Mouse (Mus musculus): Measurements from ENCODE around the gene Amd1. TPM values are rescaled to one million over a fixed set of nuclear protein-coding genes. Genes with fewer than 3 reads are reported as not detected.
A peak's percentile ranks its signal among the peaks of the same experiment; 100 is the strongest.

Gene Amd1
- total and polyA plus RNA-seq, 2 experiments from 2014 or later = 35.0 to 73.9 TPM

- 3% methylated on average over 36 of the region's 36 CpGs for WGBS
- Histone ChIP-seq H3K27ac (ENCODE audit: low read depth, low read length) (peak overlapping the region; percentile 93), H3K4me3 (ENCODE audit: low read depth, low read length) (peak overlapping the region; percentile 96), H3K9me3 (ENCODE audit: low read length) (no peaks in the 10 kb centered on the region), H3K9ac (peak overlapping the region; percentile 83), H3K27me3 (ENCODE audit: insufficient read depth, low read length) (no peaks in the 10 kb centered on the region), H3K4me2 (ENCODE audit: low read depth) (peak overlapping the region; percentile 50), H3K36me3 (ENCODE audit: insufficient read depth) (no peaks in the 10 kb centered on the region), H3K4me1 (ENCODE audit: insufficient read depth) (peaks cover 19% of the 10 kb centered on the region; the same call in 1 of the 2 replicates)
- TF ChIP-seq CTCF (IDR thresholded peaks at IDR 0.05; ENCODE audit: low read depth) = no peak
- DNase-seq = peak; percentile 93
- ATAC-seq = peak; percentile 84
Measured at GRCm38 (mm10) chr10:40300648-40301171, 1.3 kb downstream of the Amd1 start.

DNA sequence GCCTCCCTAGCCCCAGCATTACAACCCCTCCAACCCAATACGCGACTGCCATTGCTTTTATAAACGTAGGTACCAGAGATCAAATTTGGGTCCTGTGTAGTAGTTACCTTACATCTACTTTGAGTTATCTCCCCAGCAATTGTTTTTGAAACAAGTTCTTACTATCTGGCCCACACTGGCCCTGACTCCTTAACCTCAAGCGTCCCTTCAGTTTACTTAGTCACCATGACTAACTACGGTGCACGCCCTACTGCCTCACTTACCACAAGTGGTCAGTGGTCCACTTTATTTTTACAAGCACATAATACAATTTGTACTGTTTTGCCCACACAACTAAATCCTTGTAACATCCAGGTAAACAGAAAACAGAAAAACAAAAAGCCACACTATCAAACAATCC lies 9.3 kb downstream of the Amd1 start:
- ATAC-seq = no peak
- no peaks in the 10 kb centered on the region for H3K27me3 ChIP-seq (ENCODE audit: insufficient read depth, low read length)
- H3K4me3 ChIP-seq (ENCODE audit: low read depth, low read length) = no peak overlapping the region
- H3K4me1 ChIP-seq (ENCODE audit: insufficient read depth) = no peaks in the 10 kb centered on the region; the same call in 1 of the 2 replicates
- TF ChIP-seq CTCF (IDR thresholded peaks at IDR 0.05; ENCODE audit: low read depth) = no peak
- 93% methylated on average over 6 of the region's 6 CpGs for WGBS
- DNase-seq = no peak
- no peaks in the 10 kb centered on the region for H3K9me3 ChIP-seq (ENCODE audit: low read length)
- H3K4me2 ChIP-seq (ENCODE audit: low read depth) = no peak overlapping the region
- H3K9ac ChIP-seq = no peak overlapping the region
- no peak overlapping the region for H3K27ac ChIP-seq (ENCODE audit: low read depth, low read length)
- H3K36me3 ChIP-seq (ENCODE audit: insufficient read depth) = 0 out of 2 replicates have a peak, but pooled peaks cover 11% of the 10 kb centered on the region

DNA sequence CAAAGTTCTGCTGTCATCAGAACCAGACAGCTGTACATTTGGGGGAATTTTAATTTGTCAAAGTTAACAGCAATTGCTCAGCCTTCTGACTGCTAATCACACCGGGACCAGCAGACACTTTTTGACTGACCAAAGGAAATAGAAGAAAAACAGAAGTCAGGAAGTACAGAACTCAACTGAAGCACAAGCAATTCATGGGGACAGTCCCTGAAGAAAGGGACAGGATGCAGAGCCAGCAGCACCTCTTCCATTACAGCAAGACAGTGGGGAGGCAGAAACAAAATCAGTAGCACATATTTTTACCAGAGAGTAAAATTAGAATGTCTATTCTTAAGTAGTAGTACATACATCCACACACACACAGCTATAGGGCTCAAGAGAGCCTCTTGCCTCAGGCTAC lies 15.2 kb downstream of the Amd1 start:
- no peak for TF ChIP-seq CTCF (IDR thresholded peaks at IDR 0.05; ENCODE audit: low read depth)
- Histone ChIP-seq H3K9me3 (ENCODE audit: low read length) (no peaks in the 10 kb centered on the region), H3K9ac (no peak overlapping the region), H3K36me3 (ENCODE audit: insufficient read depth) (peaks cover 10% of the 10 kb centered on the region; the same call in 1 of the 2 replicates), H3K4me3 (ENCODE audit: low read depth, low read length) (no peak overlapping the region), H3K4me1 (ENCODE audit: insufficient read depth) (no peaks in the 10 kb centered on the region), H3K27me3 (ENCODE audit: insufficient read depth, low read length) (no peaks in the 10 kb centered on the region), H3K27ac (ENCODE audit: low read depth, low read length) (no peak overlapping the region), H3K4me2 (ENCODE audit: low read depth) (no peak overlapping the region)
- DNase-seq (no peak), ATAC-seq (no peak)
- 96% methylated on average over 1 of the region's 1 CpGs for WGBS

- DNase-seq (no peak), ATAC-seq (no peak)
- H3K36me3 ChIP-seq (ENCODE audit: insufficient read depth) = peaks cover 6% of the 10 kb centered on the region; the same call in 1 of the 2 replicates
- 93% methylated on average over 1 of the region's 1 CpGs for WGBS
- no peak overlapping the region for H3K27ac ChIP-seq (ENCODE audit: low read depth, low read length)
- H3K27me3 ChIP-seq (ENCODE audit: insufficient read depth, low read length) = no peaks in the 10 kb centered on the region
- no peaks in the 10 kb centered on the region for H3K4me1 ChIP-seq (ENCODE audit: insufficient read depth)
- no peak overlapping the region for H3K4me3 ChIP-seq (ENCODE audit: low read depth, low read length)
- no peaks in the 10 kb centered on the region for H3K9me3 ChIP-seq (ENCODE audit: low read length)
- no peak for TF ChIP-seq CTCF (IDR thresholded peaks at IDR 0.05; ENCODE audit: low read depth)
- H3K9ac ChIP-seq = no peak overlapping the region
- no peak overlapping the region for H3K4me2 ChIP-seq (ENCODE audit: low read depth)
Measured at GRCm38 (mm10) chr10:40285571-40285970, 16.4 kb downstream of the Amd1 start.

GRCm38 (mm10) chr10:40284997-40285396 lies 17.0 kb downstream of the Amd1 start:
- H3K4me1 ChIP-seq (ENCODE audit: insufficient read depth) = no peaks in the 10 kb centered on the region
- TF ChIP-seq CTCF (IDR thresholded peaks at IDR 0.05; ENCODE audit: low read depth) = no peak
- H3K9me3 ChIP-seq (ENCODE audit: low read length) = no peaks in the 10 kb centered on the region
- 86% methylated on average over 3 of the region's 3 CpGs for WGBS
- ATAC-seq = 0 out of 2 replicates have a peak, but pooled peaks have one; percentile 10
- H3K9ac ChIP-seq = no peak overlapping the region
- peaks cover 6% of the 10 kb centered on the region; the same call in 1 of the 2 replicates for H3K36me3 ChIP-seq (ENCODE audit: insufficient read depth)
- no peak overlapping the region for H3K4me3 ChIP-seq (ENCODE audit: low read depth, low read length)
- H3K27ac ChIP-seq (ENCODE audit: low read depth, low read length) = no peak overlapping the region
- H3K27me3 ChIP-seq (ENCODE audit: insufficient read depth, low read length) = no peaks in the 10 kb centered on the region
- no peak for DNase-seq
- no peak overlapping the region for H3K4me2 ChIP-seq (ENCODE audit: low read depth)

DNA sequence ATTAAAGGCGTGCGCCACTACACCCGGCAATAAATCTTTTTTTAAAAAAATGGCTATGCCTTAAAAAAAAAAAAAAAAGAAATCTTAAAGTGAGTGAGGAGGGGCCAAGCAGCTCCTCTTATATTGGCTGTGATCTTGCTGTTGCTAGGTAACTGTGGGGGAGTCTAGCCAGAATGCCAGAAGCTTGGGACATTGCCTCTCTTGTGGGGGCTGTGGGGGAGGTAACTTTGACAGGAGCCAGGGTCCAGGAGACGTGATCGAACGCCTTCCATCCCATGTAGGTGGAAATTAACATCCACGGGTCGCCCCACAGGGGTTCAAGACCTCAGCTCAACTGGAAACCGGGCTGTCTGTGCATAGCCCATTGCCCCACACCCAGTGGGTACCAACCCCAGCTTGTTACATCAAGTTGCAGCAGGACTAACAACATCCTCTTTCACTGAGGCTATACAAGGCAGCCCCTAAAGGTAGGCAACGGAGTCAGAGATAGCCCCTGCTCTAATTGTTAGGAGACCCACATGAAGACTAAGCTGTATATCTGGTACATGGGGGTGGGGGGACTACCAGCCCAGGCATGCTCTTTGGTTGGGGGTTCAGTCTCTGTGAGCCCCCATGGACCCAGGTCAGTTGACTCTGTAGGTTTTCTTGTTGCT lies 17.7 kb downstream of the Amd1 start:
- Histone ChIP-seq H3K4me2 (ENCODE audit: low read depth) (no peak overlapping the region), H3K9ac (no peak overlapping the region), H3K27me3 (ENCODE audit: insufficient read depth, low read length) (no peaks in the 10 kb centered on the region), H3K27ac (ENCODE audit: low read depth, low read length) (no peak overlapping the region), H3K9me3 (ENCODE audit: low read length) (no peaks in the 10 kb centered on the region), H3K36me3 (ENCODE audit: insufficient read depth) (peaks cover 2% of the 10 kb centered on the region; the same call in 1 of the 2 replicates), H3K4me3 (ENCODE audit: low read depth, low read length) (no peak overlapping the region), H3K4me1 (ENCODE audit: insufficient read depth) (no peaks in the 10 kb centered on the region)
- peak; percentile 62 for ATAC-seq
- no peak for TF ChIP-seq CTCF (IDR thresholded peaks at IDR 0.05; ENCODE audit: low read depth)
- peak; percentile 46 for DNase-seq
- WGBS = 68% methylated on average over 10 of the region's 10 CpGs

DNA sequence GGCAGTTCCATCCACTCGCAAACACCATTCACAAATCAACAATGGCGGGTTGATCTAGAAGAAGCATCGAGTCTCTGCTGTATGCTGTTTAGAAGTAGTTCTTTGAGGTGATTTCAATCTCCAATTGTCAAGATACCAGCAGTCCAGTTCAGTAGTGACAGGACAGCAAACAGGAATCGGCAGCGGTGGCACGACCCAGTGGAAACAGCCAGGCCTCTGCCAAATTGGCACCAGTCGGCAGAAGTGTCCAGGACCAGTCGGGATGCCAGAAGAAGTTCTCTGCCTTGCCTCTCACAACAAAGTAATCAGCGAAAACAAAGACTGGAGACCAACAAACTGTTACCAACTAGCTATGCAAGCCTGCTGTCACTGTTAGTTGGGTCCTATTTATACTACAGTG lies 18.4 kb downstream of the Amd1 start:
- peaks cover 2% of the 10 kb centered on the region; the same call in 1 of the 2 replicates for H3K36me3 ChIP-seq (ENCODE audit: insufficient read depth)
- DNase-seq (peak; percentile 12), ATAC-seq (peak; percentile 21; the same call in 1 of the 2 replicates)
- no peaks in the 10 kb centered on the region for H3K27me3 ChIP-seq (ENCODE audit: insufficient read depth, low read length)
- no peak overlapping the region for H3K4me2 ChIP-seq (ENCODE audit: low read depth)
- no peaks in the 10 kb centered on the region for H3K4me1 ChIP-seq (ENCODE audit: insufficient read depth)
- no peak overlapping the region for H3K4me3 ChIP-seq (ENCODE audit: low read depth, low read length)
- WGBS = 79% methylated on average over 9 of the region's 9 CpGs
- no peak for TF ChIP-seq CTCF (IDR thresholded peaks at IDR 0.05; ENCODE audit: low read depth)
- H3K9me3 ChIP-seq (ENCODE audit: low read length) = no peaks in the 10 kb centered on the region
- H3K9ac ChIP-seq = no peak overlapping the region
- H3K27ac ChIP-seq (ENCODE audit: low read depth, low read length) = no peak overlapping the region
